Comparison of ENCODE assay signal across 9 mouse cellular contexts in the genomic region with DNA sequence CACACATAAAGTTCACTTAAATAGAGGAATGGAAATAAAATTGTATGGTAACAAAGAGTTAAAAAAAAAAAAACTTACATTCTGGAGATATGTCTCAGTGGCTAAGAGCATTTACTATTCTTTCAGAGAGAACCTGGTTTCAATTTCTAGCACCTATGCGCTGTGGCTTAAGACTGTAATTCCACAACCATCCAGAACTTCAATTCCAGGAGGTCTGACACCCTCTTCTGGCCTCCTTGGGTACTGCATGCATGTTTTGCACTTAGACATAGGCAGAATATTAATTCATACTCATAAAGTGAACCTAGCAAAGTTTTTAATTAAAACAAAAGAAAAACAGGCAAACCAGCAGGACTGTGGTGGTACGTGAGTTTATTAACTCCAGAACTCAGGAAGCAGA. TPM values are rescaled to one million over a fixed set of nuclear protein-coding genes. Genes with fewer than 3 reads are reported as not detected.
DNase-seq lines count a peak whose midpoint lies in the region; ATAC-seq and TF ChIP-seq lines count a peak whose summit lies in the region.
"Had no signal": no experiment of that assay in that cellular context is flagged by ENCODE, and none has a peak within 500 bp of the region (broad histone marks: within the 10 kb centered on the region; RNA-seq: fewer than 3 reads in every experiment).

No protein-coding gene starts in this region.

- peaks cover 41% of the 10 kb centered on the region for H3K36me3 ChIP-seq in intestine, postnatal 0 days (ENCODE audit: control insufficient read depth, insufficient read depth)
- H3K36me3 ChIP-seq in intestine, embryonic 15.5 days: peaks cover 16% of the 10 kb centered on the region; the same call in 1 of the 2 replicates
- peaks cover 2% of the 10 kb centered on the region; the same call in 1 of the 2 replicates for H3K36me3 ChIP-seq in embryonic facial prominence, embryonic 11.5 days (replicated peaks; ENCODE audit: control insufficient read depth, insufficient read depth, low read depth, low read length)

- 81% methylated on average over 2 of the region's 2 CpGs for WGBS in intestine, postnatal 0 days
- 87% methylated on average over 2 of the region's 2 CpGs for WGBS in intestine, embryonic 15.5 days
- 71% methylated on average over 2 of the region's 2 CpGs for WGBS in embryonic facial prominence, embryonic 11.5 days

- no peak overlapping the region for H3K4me2 ChIP-seq in intestine, postnatal 0 days (replicated peaks; ENCODE audit: low read depth)
- H3K4me2 ChIP-seq in intestine, embryonic 15.5 days (replicated peaks): no peak overlapping the region
- H3K4me2 ChIP-seq in embryonic facial prominence, embryonic 11.5 days (ENCODE audit: low read depth, low read length): no peak overlapping the region

- no peaks in the 10 kb centered on the region for H3K9me3 ChIP-seq in intestine, postnatal 0 days (ENCODE audit: control insufficient read depth)
- no peaks in the 10 kb centered on the region for H3K9me3 ChIP-seq in intestine, embryonic 15.5 days
- H3K9me3 ChIP-seq in embryonic facial prominence, embryonic 11.5 days (replicated peaks; ENCODE audit: control insufficient read depth, low read length): no peaks in the 10 kb centered on the region

- no peak overlapping the region for H3K27ac ChIP-seq in intestine, postnatal 0 days (ENCODE audit: low read depth, low read length)
- no peak overlapping the region for H3K27ac ChIP-seq in intestine, embryonic 15.5 days
- no peak overlapping the region for H3K27ac ChIP-seq in embryonic facial prominence, embryonic 11.5 days (replicated peaks; ENCODE audit: low read depth, low read length)

- H3K27me3 ChIP-seq in intestine, postnatal 0 days (replicated peaks; ENCODE audit: control insufficient read depth, insufficient read depth, low read length): no peaks in the 10 kb centered on the region
- H3K27me3 ChIP-seq in intestine, embryonic 15.5 days (replicated peaks): no peaks in the 10 kb centered on the region
- no peaks in the 10 kb centered on the region for H3K27me3 ChIP-seq in embryonic facial prominence, embryonic 11.5 days (ENCODE audit: control insufficient read depth, insufficient read depth, low read length)

- ATAC-seq in intestine, postnatal 0 days: no peak
- ATAC-seq in intestine, embryonic 15.5 days: no peak
- ATAC-seq in embryonic facial prominence, embryonic 11.5 days (replicated peaks; ENCODE audit: insufficient number of reproducible peaks, low FRiP score, low TSS enrichment, low read depth): no peak

- TF ChIP-seq CTCF in intestine, postnatal 0 days (IDR thresholded peaks at IDR 0.05; ENCODE audit: low read depth): peak; percentile 82

- no peak overlapping the region for H3K9ac ChIP-seq in intestine, postnatal 0 days (ENCODE audit: low read depth, low read length)
- H3K9ac ChIP-seq in intestine, embryonic 15.5 days: no peak overlapping the region
- H3K9ac ChIP-seq in embryonic facial prominence, embryonic 11.5 days (replicated peaks; ENCODE audit: low read length): no peak overlapping the region

- DNase-seq in CD8-positive naive resting alpha-beta T cell, adult 2 months (ENCODE audit: low read depth in 2 of 2, low spot score in 2 of 2): peak; percentile 49 to 60
- DNase-seq in adrenal gland, postnatal 10 days: peak; percentile 78
- peak; percentile 74 for DNase-seq in embryonic facial prominence, embryonic 11.5 days (ENCODE audit: low spot score)
- peak; percentile 56 for DNase-seq in kidney, postnatal 14 days
- peak; percentile 53 for DNase-seq in lung, postnatal 25 days (ENCODE audit: low spot score)
- peak; percentile 68 for DNase-seq in thymus, postnatal 0 days (ENCODE audit: low spot score)

- no peaks in the 10 kb centered on the region for H3K4me1 ChIP-seq in intestine, postnatal 0 days (replicated peaks; ENCODE audit: control insufficient read depth, insufficient read depth, low read length)
- H3K4me1 ChIP-seq in intestine, embryonic 15.5 days (replicated peaks): no peaks in the 10 kb centered on the region
- H3K4me1 ChIP-seq in embryonic facial prominence, embryonic 11.5 days (ENCODE audit: control insufficient read depth, insufficient read depth, low read length): no peaks in the 10 kb centered on the region

- H3K4me3 ChIP-seq in intestine, postnatal 0 days (ENCODE audit: low read depth, low read length): no peak overlapping the region
- no peak overlapping the region for H3K4me3 ChIP-seq in intestine, embryonic 15.5 days (replicated peaks)
- H3K4me3 ChIP-seq in embryonic facial prominence, embryonic 11.5 days (ENCODE audit: low read depth, low read length): no peak overlapping the region
- H3K4me3 ChIP-seq: erythroblast, embryonic 14.5 days had no signal

RNA-seq across cellular contexts. Expression of a gene that starts 34.0 kb away (rescaled TPM):
- 350 and 389 TPM in 2 replicates for polyA plus RNA-seq in intestine, postnatal 0 days (2015; fragmentation: Nextera tagmentation; extraction: Ambion mirVana)
- polyA plus RNA-seq in intestine, embryonic 15.5 days (2015; fragmentation: Nextera tagmentation; extraction: Ambion mirVana): 690 and 791 TPM in 2 replicates
- total RNA-seq in adrenal gland, postnatal 10 days (2021): 100 to 1,000 TPM; 924 to 996 TPM
- 796 and 840 TPM in 2 replicates for polyA plus RNA-seq in embryonic facial prominence, embryonic 11.5 days (2014; fragmentation: Nextera tagmentation; extraction: Ambion mirVana)
- 922 and 983 TPM in 2 replicates for polyA plus RNA-seq in thymus, postnatal 0 days (2015; fragmentation: Nextera tagmentation; extraction: Ambion mirVana)

RNA-seq across cellular contexts. Expression of a gene that starts 51.0 kb away (rescaled TPM):
- polyA plus RNA-seq in intestine, postnatal 0 days (2015; fragmentation: Nextera tagmentation; extraction: Ambion mirVana): 9.3 and 9.7 TPM in 2 replicates
- 23.1 and 26.5 TPM in 2 replicates for polyA plus RNA-seq in intestine, embryonic 15.5 days (2015; fragmentation: Nextera tagmentation; extraction: Ambion mirVana)
- 10 to 100 TPM; 22.1 to 50.5 TPM for total RNA-seq in adrenal gland, postnatal 10 days (2021)
- 16.7 and 20.2 TPM in 2 replicates for polyA plus RNA-seq in embryonic facial prominence, embryonic 11.5 days (2014; fragmentation: Nextera tagmentation; extraction: Ambion mirVana)
- 3.9 and 4.3 TPM in 2 replicates for polyA plus RNA-seq in thymus, postnatal 0 days (2015; fragmentation: Nextera tagmentation; extraction: Ambion mirVana)
